Mouse (Mus musculus) hindbrain, embryonic 12.5 days (tissue): ENCODE measurements around the gene 4921504E06Rik. TPM values are rescaled to one million over a fixed set of nuclear protein-coding genes. Genes with fewer than 3 reads are reported as not detected.

ENCODE experiments used
- ATAC-seq: fragments of 200-750 bp; cut with Nextera tagmentation; 2 replicates; pipeline ENCODE4 v1.8.0; 2017; ENCODE audit warnings: moderate TSS enrichment; ENCODE audit not compliant: low FRiP score
- H3K27ac ChIP-seq: fragments of 300-500 bp; sonication (generic); 2 replicates; pipeline ENCODE4 v1.5.1; 2016; ENCODE audit warnings: mild to moderate bottlenecking
- H3K27me3 ChIP-seq: fragments of 300-500 bp; sonication (generic); 2 replicates; pipeline ENCODE4 v1.6.1; 2016; ENCODE audit warnings: mild to moderate bottlenecking
- H3K36me3 ChIP-seq: fragments of 300-500 bp; sonication (generic); 2 replicates; pipeline ENCODE4 v1.6.1; 2016; ENCODE audit warnings: mild to moderate bottlenecking
- H3K4me1 ChIP-seq: fragments of 300-500 bp; sonication (generic); 2 replicates; pipeline ENCODE4 v1.6.1; 2016
- H3K4me2 ChIP-seq: fragments of 300-500 bp; sonication (generic); replicated peaks from 2 replicates; pipeline ENCODE4 v1.6.1; 2016; ENCODE audit warnings: mild to moderate bottlenecking
- H3K4me3 ChIP-seq: fragments of 300-500 bp; sonication (generic); 2 replicates; pipeline ENCODE4 v1.5.1; 2016; ENCODE audit warnings: mild to moderate bottlenecking
- H3K9ac ChIP-seq: fragments of 300-500 bp; sonication (generic); 2 replicates; pipeline ENCODE4 v1.6.1; 2016; ENCODE audit warnings: mild to moderate bottlenecking, moderate library complexity
- H3K9me3 ChIP-seq: fragments of 300-500 bp; sonication (generic); replicated peaks from 2 replicates; pipeline ENCODE4 v1.6.1; 2016; ENCODE audit warnings: mild to moderate bottlenecking
- WGBS: fragments of 180-500 bp; shearing (Covaris S2); methylation state at CpG from one replicate; pipeline ENCODE4 v1.1.7; 2016; 5-methylcytosine and 5-hydroxymethylcytosine counted together
- polyA plus RNA-seq: library from polyadenylated mRNA; unstranded; fragments of >200 nt; fragmentation: Nextera tagmentation; extraction: Ambion mirVana; gene quantifications from 2 replicates; pipeline ENCODE4 v1.2.1, GENCODE M21; 2016

The 4921504E06Rik gene
- polyA plus RNA-seq, 1 experiment from 2014 or later: 0.75 TPM

GRCm38 (mm10) chr2:19461940-19462339 lies 91.8 kb downstream of the 4921504E06Rik start:
- no peak for ATAC-seq
- Histone ChIP-seq H3K9me3 (no peaks in the 10 kb centered on the region), H3K36me3 (no peaks in the 10 kb centered on the region), H3K27me3 (peaks cover 43% of the 10 kb centered on the region), H3K9ac (no peak overlapping the region), H3K4me2 (no peak overlapping the region), H3K4me3 (no peak overlapping the region), H3K27ac (no peak overlapping the region), H3K4me1 (no peaks in the 10 kb centered on the region)
- WGBS: 39% methylated on average over 2 of the region's 2 CpGs

- Histone ChIP-seq H3K36me3 (no peaks in the 10 kb centered on the region), H3K9ac (no peak overlapping the region), H3K4me1 (no peaks in the 10 kb centered on the region), H3K27me3 (peaks cover 72% of the 10 kb centered on the region), H3K4me2 (no peak overlapping the region), H3K27ac (no peak overlapping the region), H3K9me3 (no peaks in the 10 kb centered on the region), H3K4me3 (no peak overlapping the region)
- 19% methylated on average over 2 of the region's 2 CpGs for WGBS
- no peak for ATAC-seq
Measured at GRCm38 (mm10) chr2:19458785-19459184, 94.9 kb downstream of the 4921504E06Rik start.

GRCm38 (mm10) chr2:19455857-19456482 lies 97.7 kb downstream of the 4921504E06Rik start:
- ATAC-seq: no peak
- Histone ChIP-seq H3K9me3 (no peaks in the 10 kb centered on the region), H3K4me3 (no peak overlapping the region), H3K4me1 (peaks cover 7% of the 10 kb centered on the region), H3K27ac (no peak overlapping the region), H3K36me3 (no peaks in the 10 kb centered on the region), H3K9ac (no peak overlapping the region), H3K27me3 (peaks cover 82% of the 10 kb centered on the region), H3K4me2 (no peak overlapping the region)
- 12% methylated on average over 10 of the region's 10 CpGs for WGBS

DNA sequence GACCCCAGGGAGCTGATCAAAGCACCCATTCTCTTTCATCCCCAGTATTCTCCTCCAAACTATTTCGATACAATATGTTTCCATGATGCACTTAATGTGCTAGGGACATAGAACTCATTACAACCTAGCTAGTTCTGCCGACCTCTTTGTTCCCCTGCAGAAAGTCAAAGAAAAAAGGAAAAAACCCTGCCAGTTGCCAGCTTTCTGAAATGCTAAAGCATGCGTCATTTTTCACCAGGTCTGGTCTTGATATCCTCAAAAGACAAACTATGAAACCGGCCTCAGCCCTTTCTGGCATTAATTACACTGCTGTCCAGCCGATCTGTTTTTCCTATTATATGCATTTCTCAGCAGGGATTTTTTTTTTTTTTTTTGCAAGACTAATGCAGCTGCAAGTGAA lies 98.5 kb downstream of the 4921504E06Rik start:
- no peak overlapping the region for H3K27ac ChIP-seq
- H3K27me3 ChIP-seq: peaks cover 83% of the 10 kb centered on the region
- 1% methylated on average over 5 of the region's 5 CpGs for WGBS
- H3K9ac ChIP-seq: no peak overlapping the region
- no peak for ATAC-seq
- no peak overlapping the region for H3K4me3 ChIP-seq
- H3K9me3 ChIP-seq: no peaks in the 10 kb centered on the region
- H3K36me3 ChIP-seq: no peaks in the 10 kb centered on the region
- H3K4me1 ChIP-seq: peaks cover 7% of the 10 kb centered on the region
- H3K4me2 ChIP-seq: no peak overlapping the region

- H3K4me3 ChIP-seq: peak overlapping the region; percentile 22
- H3K36me3 ChIP-seq: no peaks in the 10 kb centered on the region
- WGBS: under 1% methylated on average over 19 of the region's 19 CpGs
- H3K9me3 ChIP-seq: no peaks in the 10 kb centered on the region
- peak overlapping the region; percentile 41 for H3K4me2 ChIP-seq
- peaks cover 13% of the 10 kb centered on the region for H3K4me1 ChIP-seq
- no peak for ATAC-seq
- H3K9ac ChIP-seq: peak overlapping the region; percentile 18; the same call in 1 of the 2 replicates
- no peak overlapping the region for H3K27ac ChIP-seq
- H3K27me3 ChIP-seq: peaks cover 99% of the 10 kb centered on the region
Measured at GRCm38 (mm10) chr2:19452531-19453055, 101.1 kb downstream of the 4921504E06Rik start.

- peaks cover 96% of the 10 kb centered on the region for H3K27me3 ChIP-seq
- ATAC-seq: no peak
- WGBS: 10% methylated on average over 4 of the region's 4 CpGs
- H3K9me3 ChIP-seq: no peaks in the 10 kb centered on the region
- H3K27ac ChIP-seq: no peak overlapping the region
- H3K4me2 ChIP-seq: no peak overlapping the region
- peaks cover 31% of the 10 kb centered on the region for H3K4me1 ChIP-seq
- H3K9ac ChIP-seq: no peak overlapping the region
- no peaks in the 10 kb centered on the region for H3K36me3 ChIP-seq
- no peak overlapping the region for H3K4me3 ChIP-seq
Measured at GRCm38 (mm10) chr2:19449308-19449707, 104.4 kb downstream of the 4921504E06Rik start.

DNA sequence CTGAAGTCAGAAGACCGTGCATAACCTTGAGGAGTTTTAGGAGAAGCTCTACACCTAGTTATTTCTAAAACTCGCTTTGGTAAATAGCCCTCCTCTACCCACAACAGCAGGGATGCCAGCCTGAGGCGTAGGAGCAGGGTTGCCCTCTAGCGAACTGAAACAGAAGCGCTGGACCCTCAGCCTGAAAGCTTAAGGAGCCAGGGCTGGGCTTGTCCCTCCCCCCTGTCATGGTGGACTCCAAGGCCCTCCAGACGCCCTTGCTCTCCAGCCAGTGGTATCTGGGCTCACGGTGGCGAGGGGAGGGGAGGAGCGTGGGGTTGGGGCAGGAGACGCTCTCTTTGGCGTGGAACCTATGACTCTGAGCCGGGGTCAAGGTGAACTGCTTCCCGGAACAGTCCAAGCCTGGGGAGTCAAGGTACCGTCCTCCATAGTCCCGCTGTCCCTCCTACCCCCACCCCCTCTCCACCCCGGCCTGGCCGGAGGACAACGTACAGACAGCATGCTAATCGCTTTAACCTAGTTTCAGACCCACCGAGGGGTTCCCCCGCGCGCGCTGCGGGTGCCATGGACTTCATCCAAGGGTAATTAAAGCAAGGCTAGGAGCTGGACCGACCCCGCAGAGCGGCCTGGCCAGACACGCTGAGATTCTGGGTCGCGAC lies 105.5 kb downstream of the 4921504E06Rik start:
- Histone ChIP-seq H3K4me2 (peak overlapping the region; percentile 43), H3K27me3 (peaks cover 96% of the 10 kb centered on the region), H3K4me3 (peak overlapping the region; percentile 16), H3K9ac (no peak overlapping the region), H3K27ac (no peak overlapping the region), H3K36me3 (no peaks in the 10 kb centered on the region), H3K9me3 (no peaks in the 10 kb centered on the region), H3K4me1 (peaks cover 31% of the 10 kb centered on the region)
- peak; percentile 27; the same call in 1 of the 2 replicates for ATAC-seq
- 1% methylated on average over 31 of the region's 31 CpGs for WGBS

GRCm38 (mm10) chr2:19446746-19447145 lies 107.0 kb downstream of the 4921504E06Rik start:
- Histone ChIP-seq H3K27me3 (peaks cover 96% of the 10 kb centered on the region), H3K4me1 (peaks cover 24% of the 10 kb centered on the region), H3K36me3 (no peaks in the 10 kb centered on the region), H3K4me2 (peak overlapping the region; percentile 62), H3K4me3 (peak overlapping the region; percentile 41), H3K27ac (no peak overlapping the region), H3K9ac (no peak overlapping the region), H3K9me3 (no peaks in the 10 kb centered on the region)
- WGBS: 5% methylated on average over 7 of the region's 7 CpGs
- ATAC-seq: no peak

- H3K9ac ChIP-seq: peak overlapping the region; percentile 43; the same call in 1 of the 2 replicates
- ATAC-seq: no peak; the same call in 1 of the 2 replicates
- H3K9me3 ChIP-seq: no peaks in the 10 kb centered on the region
- H3K36me3 ChIP-seq: no peaks in the 10 kb centered on the region
- WGBS: under 1% methylated on average over 65 of the region's 67 CpGs
- peaks cover 96% of the 10 kb centered on the region for H3K27me3 ChIP-seq
- H3K4me1 ChIP-seq: peaks cover 24% of the 10 kb centered on the region
- peak overlapping the region; percentile 41 for H3K4me3 ChIP-seq
- peak overlapping the region; percentile 62 for H3K4me2 ChIP-seq
- H3K27ac ChIP-seq: no peak overlapping the region
Measured at GRCm38 (mm10) chr2:19445871-19446501, 107.7 kb downstream of the 4921504E06Rik start.

GRCm38 (mm10) chr2:19444931-19445831 lies 108.5 kb downstream of the 4921504E06Rik start, which contains the start of gene Ptf1a:
Ptf1a (plus strand) TSS chr2:19445663.
- H3K9ac ChIP-seq: peak within 1 kb of the TSS; percentile 43; the same call in 1 of the 2 replicates
- WGBS: under 1% methylated on average over 53 of the region's 53 CpGs
- ATAC-seq: peak; percentile 66
- H3K9me3 ChIP-seq: no peaks in the 10 kb centered on the region
- H3K36me3 ChIP-seq: no peaks in the 10 kb centered on the region
- H3K4me1 ChIP-seq: peaks cover 24% of the 10 kb centered on the region
- peak within 1 kb of the TSS; percentile 62 for H3K4me2 ChIP-seq
- peak within 1 kb of the TSS; percentile 41 for H3K4me3 ChIP-seq
- peaks cover 96% of the 10 kb centered on the region for H3K27me3 ChIP-seq
- no peak within 1 kb of the TSS for H3K27ac ChIP-seq

- H3K27ac ChIP-seq: no peak overlapping the region
- no peak overlapping the region for H3K9ac ChIP-seq
- WGBS: under 1% methylated on average over 9 of the region's 9 CpGs
- H3K36me3 ChIP-seq: no peaks in the 10 kb centered on the region
- H3K4me3 ChIP-seq: no peak overlapping the region
- peaks cover 24% of the 10 kb centered on the region for H3K4me1 ChIP-seq
- ATAC-seq: no peak
- no peaks in the 10 kb centered on the region for H3K9me3 ChIP-seq
- H3K4me2 ChIP-seq: no peak overlapping the region
- H3K27me3 ChIP-seq: peaks cover 92% of the 10 kb centered on the region
Measured at GRCm38 (mm10) chr2:19444346-19444745, 109.4 kb downstream of the 4921504E06Rik start.
